Mouse (Mus musculus): ENCODE data around the gene Ctnnd2. TPM values are rescaled to one million over a fixed set of nuclear protein-coding genes. Genes with fewer than 3 reads are reported as not detected.

Ctnnd2 gene
- total and polyA plus RNA-seq, 2 experiments = 0.02 to 0.28 TPM

GRCm38 (mm10) chr15:30793260-30793659 lies 620.9 kb downstream of the Ctnnd2 start:
- 82% methylated on average over 3 of the region's 3 CpGs for WGBS
- DNase-seq (ENCODE audit: extremely low read depth, low read depth, low spot score) = no peak
- TF ChIP-seq POLR2A (IDR thresholded peaks at IDR 0.05; ENCODE audit: extremely low read depth, insufficient read depth, low read length) (no peak), CTCF (IDR thresholded peaks at IDR 0.05; ENCODE audit: low read depth, low read length) (no peak)

GRCm38 (mm10) chr15:30795723-30796122 lies 623.3 kb downstream of the Ctnnd2 start:
- Histone ChIP-seq H3K36me3 (ENCODE audit: control insufficient read depth, insufficient read depth, low read length) (no peaks in the 10 kb centered on the region), H3K4me3 (ENCODE audit: insufficient read depth, low read depth, low read length) (no peak overlapping the region), H3K79me2 (ENCODE audit: control insufficient read depth, insufficient read depth, low read length) (no peaks in the 10 kb centered on the region), H3K27me3 (ENCODE audit: control insufficient read depth, insufficient read depth, low read length) (no peaks in the 10 kb centered on the region), H3K4me1 (ENCODE audit: control insufficient read depth, insufficient read depth, low read length) (no peaks in the 10 kb centered on the region), H3K9ac (ENCODE audit: low read depth, low read length) (no peak overlapping the region), H3K27ac (replicated peaks; ENCODE audit: insufficient read depth, low read depth, low read length) (no peak overlapping the region)
- DNase-seq (ENCODE audit: extremely low read depth, low read depth, low spot score) = no peak
- 83% methylated on average over 3 of the region's 3 CpGs for WGBS
- no peak for TF ChIP-seq CTCF (IDR thresholded peaks at IDR 0.05; ENCODE audit: low read depth, low read length)
- no peak for TF ChIP-seq POLR2A (IDR thresholded peaks at IDR 0.05; ENCODE audit: extremely low read depth, insufficient read depth, low read length)

More at GRCm38 (mm10) chr15:30793260-30793659, 620.9 kb downstream of the Ctnnd2 start:
- Histone ChIP-seq H3K79me2 (ENCODE audit: control insufficient read depth, insufficient read depth, low read length) (no peaks in the 10 kb centered on the region), H3K27me3 (ENCODE audit: control insufficient read depth, insufficient read depth, low read length) (no peaks in the 10 kb centered on the region), H3K27ac (replicated peaks; ENCODE audit: insufficient read depth, low read depth, low read length) (no peak overlapping the region), H3K36me3 (ENCODE audit: control insufficient read depth, insufficient read depth, low read length) (no peaks in the 10 kb centered on the region), H3K9ac (ENCODE audit: low read depth, low read length) (no peak overlapping the region), H3K4me3 (ENCODE audit: insufficient read depth, low read depth, low read length) (no peak overlapping the region), H3K4me1 (ENCODE audit: control insufficient read depth, insufficient read depth, low read length) (no peaks in the 10 kb centered on the region)

GRCm38 (mm10) chr15:30827424-30828263 lies 655.3 kb downstream of the Ctnnd2 start:
- H3K27ac ChIP-seq (replicated peaks; ENCODE audit: insufficient read depth, low read depth, low read length) = no peak overlapping the region
- WGBS = 87% methylated on average over 17 of the region's 17 CpGs
- no peaks in the 10 kb centered on the region for H3K4me1 ChIP-seq (ENCODE audit: control insufficient read depth, insufficient read depth, low read length)
- no peaks in the 10 kb centered on the region for H3K36me3 ChIP-seq (ENCODE audit: control insufficient read depth, insufficient read depth, low read length)
- H3K79me2 ChIP-seq (ENCODE audit: control insufficient read depth, insufficient read depth, low read length) = no peaks in the 10 kb centered on the region
- no peak overlapping the region for H3K9ac ChIP-seq (ENCODE audit: low read depth, low read length)
- no peak overlapping the region for H3K4me3 ChIP-seq (ENCODE audit: insufficient read depth, low read depth, low read length)
- TF ChIP-seq POLR2A (IDR thresholded peaks at IDR 0.05; ENCODE audit: extremely low read depth, insufficient read depth, low read length) (no peak), CTCF (IDR thresholded peaks at IDR 0.05; ENCODE audit: low read depth, low read length) (no peak)
- no peaks in the 10 kb centered on the region for H3K27me3 ChIP-seq (ENCODE audit: control insufficient read depth, insufficient read depth, low read length)
- no peak for DNase-seq (ENCODE audit: extremely low read depth, low read depth, low spot score)

GRCm38 (mm10) chr15:30857277-30858176 lies 685.1 kb downstream of the Ctnnd2 start:
- Histone ChIP-seq H3K9ac (ENCODE audit: low read depth, low read length) (no peak overlapping the region), H3K27me3 (ENCODE audit: control insufficient read depth, insufficient read depth, low read length) (no peaks in the 10 kb centered on the region), H3K4me1 (ENCODE audit: control insufficient read depth, insufficient read depth, low read length) (no peaks in the 10 kb centered on the region), H3K36me3 (ENCODE audit: control insufficient read depth, insufficient read depth, low read length) (no peaks in the 10 kb centered on the region), H3K27ac (replicated peaks; ENCODE audit: insufficient read depth, low read depth, low read length) (no peak overlapping the region), H3K4me3 (ENCODE audit: insufficient read depth, low read depth, low read length) (no peak overlapping the region), H3K79me2 (ENCODE audit: control insufficient read depth, insufficient read depth, low read length) (no peaks in the 10 kb centered on the region)
- DNase-seq (ENCODE audit: extremely low read depth, low read depth, low spot score) = no peak
- WGBS = 83% methylated on average over 17 of the region's 17 CpGs
- TF ChIP-seq POLR2A (IDR thresholded peaks at IDR 0.05; ENCODE audit: extremely low read depth, insufficient read depth, low read length) (no peak), CTCF (IDR thresholded peaks at IDR 0.05; ENCODE audit: low read depth, low read length) (no peak)

- Histone ChIP-seq H3K79me2 (ENCODE audit: control insufficient read depth, insufficient read depth, low read length) (no peaks in the 10 kb centered on the region), H3K36me3 (ENCODE audit: control insufficient read depth, insufficient read depth, low read length) (no peaks in the 10 kb centered on the region), H3K27ac (replicated peaks; ENCODE audit: insufficient read depth, low read depth, low read length) (no peak overlapping the region), H3K9ac (ENCODE audit: low read depth, low read length) (no peak overlapping the region), H3K4me1 (ENCODE audit: control insufficient read depth, insufficient read depth, low read length) (no peaks in the 10 kb centered on the region), H3K4me3 (ENCODE audit: insufficient read depth, low read depth, low read length) (no peak overlapping the region), H3K27me3 (ENCODE audit: control insufficient read depth, insufficient read depth, low read length) (no peaks in the 10 kb centered on the region)
- no peak for DNase-seq (ENCODE audit: extremely low read depth, low read depth, low spot score)
- 82% methylated on average over 5 of the region's 5 CpGs for WGBS
- no peak for TF ChIP-seq POLR2A (IDR thresholded peaks at IDR 0.05; ENCODE audit: extremely low read depth, insufficient read depth, low read length)
- no peak for TF ChIP-seq CTCF (IDR thresholded peaks at IDR 0.05; ENCODE audit: low read depth, low read length)
Measured at GRCm38 (mm10) chr15:30867429-30867828, 695.0 kb downstream of the Ctnnd2 start.
